Mouse (Mus musculus) ES-E14 (cell line): ENCODE results near the gene Wfdc10.

Experiments used
- CHD2 ChIP-seq: IDR thresholded peaks from 2 replicates; pipeline ENCODE4 v1.6.1; 2014; ENCODE audit warnings: mild to moderate bottlenecking, low read depth, low read length, inconsistent platforms
- HCFC1 ChIP-seq: IDR thresholded peaks from 2 replicates; pipeline ENCODE4 v1.6.1; 2012; ENCODE audit warnings: low read length, inconsistent platforms, borderline replicate concordance; ENCODE audit not compliant: insufficient read depth
- MAFK ChIP-seq: IDR thresholded peaks from 2 replicates; pipeline ENCODE4 v1.6.1; 2014; ENCODE audit warnings: mild to moderate bottlenecking, low read depth, low read length, inconsistent platforms; ENCODE audit not compliant: insufficient read depth
- ZC3H11A ChIP-seq: IDR thresholded peaks from 2 replicates; pipeline ENCODE4 v1.6.1; 2012; ENCODE audit warnings: low read depth, mild to moderate bottlenecking, inconsistent platforms, low read length, borderline replicate concordance
- ZNF384 ChIP-seq: IDR thresholded peaks from 2 replicates; pipeline ENCODE4 v1.6.1; 2012; ENCODE audit warnings: low read depth, low read length, inconsistent platforms

GRCm38 (mm10) chr2:164655858-164656257, at the start of gene Wfdc10:
- no peak for TF ChIP-seq CHD2
- TF ChIP-seq MAFK = no peak
- no peak for TF ChIP-seq HCFC1
- no peak for TF ChIP-seq ZNF384
- TF ChIP-seq ZC3H11A = no peak
